Mouse (Mus musculus) cerebellum, adult 2 months (tissue): Measurements from ENCODE around the gene Cnr2. TPM values are rescaled to one million over a fixed set of nuclear protein-coding genes. Genes with fewer than 3 reads are reported as not detected.

ENCODE experiments used
- DNase-seq, 2 experiments: peaks; one replicate each; pipeline ENCODE4 v3.0.0; 2021
- H3K27ac ChIP-seq: fragments of 200-500 bp; 2 replicates; pipeline ENCODE4 v1.5.1; 2012; ENCODE audit warnings: low read length, control low read depth, inconsistent platforms; ENCODE audit not compliant: insufficient read depth
- H3K27me3 ChIP-seq: fragments of 200-500 bp; 2 replicates; pipeline ENCODE4 v1.6.1; 2012; ENCODE audit warnings: inconsistent platforms, mild to moderate bottlenecking, low read length, moderate library complexity; ENCODE audit not compliant: control insufficient read depth, insufficient read depth
- H3K4me1 ChIP-seq: fragments of 200-500 bp; 2 replicates; pipeline ENCODE4 v1.6.1; 2011; ENCODE audit warnings: low read length; ENCODE audit not compliant: control insufficient read depth, insufficient read depth
- H3K4me3 ChIP-seq: fragments of 200-500 bp; replicated peaks from 2 replicates; pipeline ENCODE3; 2011; ENCODE audit warnings: mild to moderate bottlenecking, low read depth, low read length, control low read depth; ENCODE audit not compliant: insufficient read depth
- CTCF ChIP-seq: fragments of 200-500 bp; IDR thresholded peaks from 2 replicates; pipeline ENCODE4 v1.5.1; 2011; ENCODE audit warnings: low read depth, mild to moderate bottlenecking, control low read depth, low read length, moderate library complexity, borderline replicate concordance; ENCODE audit not compliant: insufficient read depth
- POLR2A ChIP-seq: fragments of 200-500 bp; IDR thresholded peaks from 2 replicates; pipeline ENCODE4 v1.6.1; 2011; ENCODE audit warnings: low read length, control low read depth, borderline replicate concordance; ENCODE audit not compliant: insufficient read depth
- WGBS: fragments of 180-500 bp; shearing (Covaris S2); methylation state at CpG from one replicate; pipeline ENCODE4 v1.1.7; 2018; 5-methylcytosine and 5-hydroxymethylcytosine counted together
- polyA plus RNA-seq: library from polyadenylated mRNA; depleted of rRNA; stranded (reverse); fragments of >200 nt; gene quantifications from 2 replicates; pipeline ENCODE4 v1.2.3, GENCODE M21; 2012

Cnr2 gene
- polyA plus RNA-seq, 1 experiment: 0.05 TPM

DNA sequence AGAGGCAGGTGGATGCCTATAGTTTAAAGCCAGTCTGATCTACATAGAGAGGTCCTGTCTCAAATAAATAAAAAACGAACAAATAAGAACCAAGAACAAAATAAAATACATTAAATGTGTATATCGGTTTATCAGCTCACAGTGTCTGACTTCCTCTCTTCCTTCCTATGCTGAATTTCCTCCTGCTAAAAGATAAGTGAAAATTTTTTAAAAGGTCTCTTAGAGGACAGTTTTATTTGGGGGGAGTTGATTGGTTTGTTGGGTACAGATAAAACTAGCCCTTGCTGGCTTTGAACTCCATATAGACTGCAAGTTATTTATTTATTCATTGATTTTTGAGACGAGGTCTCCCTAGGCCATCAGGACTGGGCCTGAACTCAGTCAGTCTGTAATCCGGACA, 18.2 kb downstream of the Cnr2 start:
- TF ChIP-seq POLR2A: no peak
- 79% methylated on average over 4 of the region's 4 CpGs for WGBS
- Histone ChIP-seq H3K4me3 (no peak overlapping the region), H3K27me3 (no peaks in the 10 kb centered on the region; the same call in 1 of the 2 replicates), H3K27ac (no peak overlapping the region), H3K4me1 (peaks cover 6% of the 10 kb centered on the region; the same call in 1 of the 2 replicates)
- DNase-seq: no peak

DNA sequence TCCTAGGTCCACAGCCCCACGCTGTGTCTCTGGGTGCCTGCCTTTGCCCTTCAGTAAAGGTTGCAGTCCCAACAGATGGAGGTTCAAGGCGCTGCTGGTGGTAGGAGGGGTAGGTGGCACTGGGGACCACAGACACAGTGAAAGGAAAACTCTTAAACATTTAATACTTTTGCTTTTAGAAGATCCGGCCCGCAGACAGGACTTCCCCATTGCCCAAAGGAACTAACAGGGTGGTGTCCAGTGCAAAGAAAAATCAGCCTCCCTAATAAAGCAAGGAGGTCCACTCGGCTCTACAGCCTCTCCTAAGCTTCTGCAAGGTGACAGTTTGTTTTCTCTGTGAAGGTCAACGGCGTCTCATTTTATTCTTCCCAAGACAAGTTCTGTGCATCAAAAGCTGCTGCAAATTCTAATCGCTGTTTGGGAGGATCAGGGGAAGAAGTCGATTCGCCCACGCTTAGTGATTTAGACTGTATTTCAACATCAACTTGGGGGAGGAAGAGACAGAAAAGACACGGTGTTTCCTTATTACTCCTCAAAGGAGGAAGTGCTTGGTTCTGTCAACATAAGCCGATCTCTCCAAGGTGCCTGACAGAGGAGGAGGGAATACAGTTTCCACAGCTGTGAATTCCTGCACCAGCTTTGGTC, 23.6 kb downstream of the Cnr2 start:
- WGBS: 95% methylated on average over 13 of the region's 13 CpGs
- no peak overlapping the region for H3K27ac ChIP-seq

DNA sequence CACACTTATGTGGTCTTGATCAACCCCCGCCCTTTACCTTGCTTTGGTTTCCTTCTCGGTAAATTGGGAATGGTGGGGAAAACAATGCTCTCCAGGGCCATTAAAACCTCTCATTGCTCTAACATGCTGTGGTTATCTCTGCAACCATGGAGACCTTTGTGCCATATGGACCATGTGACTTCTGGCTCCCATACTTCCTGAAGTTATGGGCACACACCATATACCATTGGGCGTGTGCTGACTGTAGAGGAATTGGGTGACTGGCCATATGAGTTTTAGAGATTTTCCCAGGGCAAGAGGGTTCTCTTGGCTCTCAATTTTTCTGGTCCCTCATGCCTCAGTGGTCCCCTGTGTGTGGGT, 24.1 kb downstream of the Cnr2 start:
- no peaks in the 10 kb centered on the region for H3K27me3 ChIP-seq
- no peaks in the 10 kb centered on the region; the same call in 1 of the 2 replicates for H3K4me1 ChIP-seq
- no peak overlapping the region for H3K4me3 ChIP-seq
- TF ChIP-seq CTCF (no peak), POLR2A (no peak)
- no peak overlapping the region for H3K27ac ChIP-seq
- DNase-seq: no peak
- WGBS: 93% methylated on average over 3 of the region's 3 CpGs

More for the DNA sequence above, 23.6 kb downstream of the Cnr2 start:
- Histone ChIP-seq H3K4me1 (no peaks in the 10 kb centered on the region; the same call in 1 of the 2 replicates), H3K4me3 (no peak overlapping the region), H3K27me3 (no peaks in the 10 kb centered on the region)
- no peak for DNase-seq
- TF ChIP-seq POLR2A: no peak

DNA sequence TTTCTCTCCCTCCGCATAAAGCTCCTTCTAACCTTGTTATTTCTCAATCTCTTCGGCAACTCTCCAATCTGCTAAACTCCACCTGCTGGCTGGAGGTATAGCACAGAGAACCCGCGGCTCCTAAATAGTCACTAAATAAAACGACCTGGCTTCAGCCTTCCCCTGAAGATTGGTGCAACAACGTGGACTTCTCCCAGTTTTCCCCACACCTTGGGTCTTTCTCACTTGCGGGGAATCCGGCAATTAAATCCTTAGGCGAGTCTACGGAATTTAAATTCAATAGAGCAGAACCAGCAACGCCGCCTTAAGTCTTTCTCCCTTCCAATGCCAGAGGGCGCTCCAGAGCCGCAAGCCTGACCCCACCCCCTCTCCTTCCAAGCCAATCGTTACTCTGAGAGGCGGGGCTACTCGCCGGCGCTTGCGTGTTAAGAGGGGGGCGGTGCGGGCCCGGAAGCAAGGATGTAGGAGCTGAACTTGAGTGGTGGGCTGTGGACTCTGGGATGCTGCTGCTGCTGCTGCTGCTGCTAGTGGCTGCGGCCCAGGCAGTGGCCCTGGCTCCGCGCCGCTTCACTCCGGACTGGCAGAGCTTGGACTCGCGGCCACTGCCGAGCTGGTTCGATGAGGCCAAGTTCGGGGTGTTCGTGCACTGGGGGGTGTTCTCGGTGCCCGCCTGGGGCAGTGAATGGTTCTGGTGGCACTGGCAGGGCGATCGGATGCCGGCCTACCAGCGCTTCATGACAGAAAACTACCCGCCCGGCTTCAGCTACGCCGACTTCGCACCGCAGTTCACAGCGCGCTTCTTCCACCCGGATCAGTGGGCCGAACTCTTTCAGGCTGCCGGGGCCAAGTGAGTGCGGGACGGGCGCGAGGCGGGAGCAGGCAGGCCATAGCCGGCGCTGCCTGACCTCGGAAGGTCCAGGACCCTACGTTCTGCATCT, 25.4 kb downstream of the Cnr2 start, which contains the start of gene Fuca1:
Gene Fuca1, plus strand, starts transcription at position 432 of the 938 bp plus-strand sequence.
- Histone ChIP-seq H3K4me1 (no peaks in the 10 kb centered on the region; the same call in 1 of the 2 replicates), H3K27ac (no peak within 1 kb of the TSS), H3K27me3 (no peaks in the 10 kb centered on the region), H3K4me3 (peak within 1 kb of the TSS; percentile 70)
- WGBS: under 1% methylated on average over 60 of the region's 60 CpGs
- TF ChIP-seq CTCF: peak; percentile 58
- peak; percentile 62 for TF ChIP-seq POLR2A
- peak; percentile 93 to 97 for DNase-seq

DNA sequence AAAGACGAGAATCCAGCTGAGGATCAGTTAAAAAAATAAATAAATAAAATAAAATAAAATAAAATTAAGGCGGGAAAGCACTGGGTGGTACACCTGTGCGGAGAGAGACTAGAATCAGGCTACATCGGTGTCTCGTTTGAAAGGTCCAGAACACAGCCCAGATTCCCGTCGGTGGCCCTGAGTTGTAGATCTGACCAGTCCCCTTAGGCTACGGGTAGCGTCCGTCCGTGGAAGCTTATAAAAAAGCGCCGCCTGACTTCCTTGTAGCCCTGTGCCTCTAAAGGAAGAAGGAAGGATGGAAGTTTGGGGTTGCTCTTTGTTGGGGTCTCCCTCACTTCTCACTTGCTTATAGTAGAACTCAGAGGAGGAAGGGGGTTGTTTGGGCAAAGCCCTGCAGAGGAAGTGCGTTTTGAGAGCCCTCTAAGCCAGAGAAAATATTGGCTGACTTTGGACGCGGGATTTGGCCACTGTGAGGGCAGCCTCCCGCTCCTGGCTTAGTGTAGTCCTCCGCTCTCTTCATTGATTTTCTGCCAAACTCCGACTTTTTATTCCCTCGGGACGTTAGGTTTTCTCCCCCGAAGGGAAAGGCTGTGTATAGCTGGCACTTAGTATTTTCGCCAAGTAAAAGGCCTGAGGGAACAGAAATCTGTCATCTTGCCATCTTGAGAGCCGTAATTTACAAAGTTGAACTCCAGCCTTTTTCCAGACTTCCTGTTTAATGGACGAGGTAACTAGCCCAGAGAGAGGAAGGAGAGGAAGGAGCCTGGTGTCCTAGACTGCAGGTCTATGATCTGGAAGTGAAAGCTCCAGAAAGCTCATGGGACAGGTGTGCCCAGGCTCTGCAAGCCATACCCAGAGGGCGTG, 26.3 kb downstream of the Cnr2 start:
- Histone ChIP-seq H3K27me3 (no peaks in the 10 kb centered on the region), H3K4me3 (peak overlapping the region; percentile 70), H3K27ac (no peak overlapping the region), H3K4me1 (no peaks in the 10 kb centered on the region; the same call in 1 of the 2 replicates)
- 3% methylated on average over 26 of the region's 26 CpGs for WGBS
- TF ChIP-seq POLR2A (no peak), CTCF (no peak)
- peak in 1 of 2 experiments; percentile 21 for DNase-seq

DNA sequence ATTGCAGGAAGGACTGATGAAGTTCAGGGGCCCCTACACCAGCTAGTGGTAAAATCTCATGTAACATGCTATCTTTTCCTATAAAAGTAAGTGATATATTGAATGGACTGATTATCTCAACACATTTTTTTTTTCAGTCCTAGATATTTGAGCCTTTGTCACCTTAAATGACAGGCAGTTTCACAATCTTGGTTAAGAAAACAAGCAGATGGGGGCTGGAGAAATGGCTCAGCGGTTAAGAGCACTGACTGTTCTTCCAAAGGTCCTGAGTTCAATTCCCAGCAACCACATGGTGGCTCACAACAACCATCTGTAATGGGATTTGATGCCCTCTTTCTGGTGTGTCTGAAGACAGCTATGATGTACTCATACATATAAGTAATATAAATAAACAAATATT, 27.0 kb downstream of the Cnr2 start:
- no peaks in the 10 kb centered on the region for H3K27me3 ChIP-seq
- H3K27ac ChIP-seq: no peak overlapping the region
- no peak for TF ChIP-seq POLR2A
- TF ChIP-seq CTCF: no peak
- DNase-seq: no peak
- WGBS: 83% methylated on average over 1 of the region's 1 CpGs
- H3K4me3 ChIP-seq: no peak overlapping the region
- H3K4me1 ChIP-seq: no peaks in the 10 kb centered on the region; the same call in 1 of the 2 replicates

DNA sequence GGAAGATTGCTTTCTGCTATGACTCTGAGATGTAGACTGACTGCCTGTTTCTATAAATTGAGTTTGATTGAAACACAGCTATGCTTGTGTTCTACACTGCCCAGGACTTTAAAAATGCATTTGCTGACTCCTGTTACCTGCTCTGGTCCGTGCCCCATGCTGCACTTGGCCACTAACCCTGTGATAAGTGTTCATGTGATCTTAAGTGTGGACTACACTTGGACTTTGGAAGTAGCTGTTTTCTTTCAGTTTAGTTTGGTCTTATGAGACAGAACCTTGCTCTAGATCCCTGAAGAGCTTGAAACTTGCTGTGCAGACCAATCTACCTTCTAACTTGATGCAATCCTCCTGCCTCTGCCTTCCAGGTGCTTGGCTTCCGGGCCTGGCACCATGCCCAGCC, 29.2 kb downstream of the Cnr2 start:
- 90% methylated on average over 2 of the region's 2 CpGs for WGBS
- H3K4me1 ChIP-seq: no peaks in the 10 kb centered on the region; the same call in 1 of the 2 replicates
- no peak for TF ChIP-seq CTCF
- no peak for TF ChIP-seq POLR2A
- H3K27me3 ChIP-seq: no peaks in the 10 kb centered on the region
- no peak for DNase-seq
- H3K4me3 ChIP-seq: no peak overlapping the region
- H3K27ac ChIP-seq: no peak overlapping the region
